Mouse (Mus musculus) cerebellum, adult 9-10 months (tissue): ENCODE data around the gene Pop5.

Source experiments
- DNase-seq: peaks from one replicate; pipeline ENCODE4 v3.0.0; 2022

Gene Pop5

DNA sequence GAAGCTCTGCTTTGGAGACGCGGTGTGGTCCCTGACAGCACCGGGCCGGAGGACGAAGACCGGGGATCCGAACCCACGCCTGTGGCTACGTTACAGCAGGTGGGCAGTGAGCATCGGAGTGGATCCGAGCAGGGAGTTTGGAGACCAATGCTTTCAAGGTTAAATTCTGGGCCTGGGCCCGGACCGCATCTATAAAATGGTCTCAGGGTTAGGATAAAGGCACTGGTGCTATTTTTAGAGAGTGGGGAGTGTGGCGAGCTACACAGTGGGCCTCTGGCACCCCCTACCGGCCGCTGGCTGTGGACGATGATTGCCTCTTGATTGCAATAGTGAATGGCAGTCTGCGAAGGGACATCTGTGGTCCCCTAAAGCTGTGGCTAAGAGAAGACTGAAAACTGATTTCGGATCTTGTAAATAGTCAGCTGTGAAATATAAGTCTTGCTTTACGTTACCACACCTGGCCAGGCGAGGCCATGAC, at the start of gene Pop5:
Gene Pop5 (plus strand): TSS at position 51 of the 478 bp plus-strand sequence.
- DNase-seq, result peak; percentile 95

DNA sequence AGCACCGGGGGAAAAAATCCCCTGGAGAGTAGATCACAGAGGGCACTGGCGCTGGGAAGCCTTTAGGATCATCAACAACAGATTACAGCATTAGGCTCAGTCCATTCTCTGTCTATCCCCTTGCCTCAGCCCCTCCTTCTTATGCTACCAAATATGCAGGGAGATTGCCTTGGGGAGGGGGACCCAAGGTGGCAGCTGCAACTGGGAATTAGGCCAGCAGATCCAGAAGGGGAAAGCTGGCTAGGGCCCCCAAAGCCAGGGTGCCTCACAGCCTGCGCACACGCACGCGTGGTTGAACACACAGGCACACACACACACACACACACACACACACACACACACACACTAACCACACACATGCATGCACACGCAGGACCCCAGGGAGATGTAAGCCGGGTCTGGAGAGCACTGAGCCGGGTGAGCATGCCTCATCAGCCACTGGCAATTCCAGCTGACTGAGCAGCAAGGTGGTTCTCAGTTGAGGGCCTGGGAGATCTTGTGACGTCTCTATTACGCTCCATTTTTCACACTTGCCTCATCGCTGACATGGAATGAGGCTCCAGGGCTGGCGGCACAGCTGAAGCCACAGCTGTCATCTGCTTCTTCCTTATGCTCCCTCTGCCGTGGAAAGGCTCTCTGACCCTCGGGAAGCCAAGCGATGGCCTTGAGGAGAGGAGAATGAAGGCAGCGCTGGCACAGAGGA, 49.1 kb upstream of the Pop5 start:
- peak; percentile 50 for DNase-seq

DNA sequence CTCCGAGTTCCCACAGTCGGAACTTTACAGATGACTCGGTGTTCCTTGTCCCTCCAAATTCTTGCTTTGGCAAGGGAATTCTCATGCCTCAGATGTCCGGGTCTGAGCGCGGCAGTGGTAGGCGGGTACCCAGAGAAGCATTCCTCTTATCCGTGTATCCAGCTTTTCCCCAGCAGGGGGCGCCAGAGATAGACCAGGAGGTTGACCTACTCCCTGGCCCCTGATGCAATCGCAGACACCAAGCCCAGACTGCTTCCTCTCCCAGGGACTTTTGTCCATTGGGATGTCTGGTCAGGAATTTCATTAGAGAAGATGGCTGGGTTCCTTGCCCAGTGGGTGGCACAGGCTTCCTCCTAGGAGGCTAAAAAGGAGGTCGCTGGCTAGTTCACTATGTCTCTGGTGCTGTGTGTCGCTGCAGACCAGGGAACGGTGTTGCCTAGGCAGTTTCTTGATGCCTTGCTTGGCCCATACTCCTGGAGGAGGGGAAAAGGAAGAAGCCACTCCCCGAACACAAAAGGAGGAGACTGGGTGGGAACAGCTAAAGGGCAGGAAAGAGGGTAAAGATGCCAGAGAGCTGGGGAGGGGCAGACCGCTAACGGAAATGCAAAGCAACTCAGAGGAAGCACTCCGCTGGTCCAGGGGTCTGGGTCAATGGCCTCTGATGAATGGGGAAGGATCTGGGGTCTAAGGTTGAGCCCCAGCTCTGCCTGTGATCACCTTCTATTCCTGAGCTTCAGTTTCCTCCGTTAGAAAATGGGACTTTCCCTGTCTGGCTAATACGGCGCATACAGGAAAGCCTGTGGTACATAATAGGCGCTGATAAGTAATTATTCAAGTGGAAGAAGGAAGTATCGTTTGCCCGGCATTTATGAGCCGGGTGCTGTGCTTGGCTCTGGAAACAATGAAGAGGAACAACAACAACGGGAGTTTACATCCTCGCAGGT, 48.2 kb upstream of the Pop5 start:
- peak; percentile 98 for DNase-seq

DNA sequence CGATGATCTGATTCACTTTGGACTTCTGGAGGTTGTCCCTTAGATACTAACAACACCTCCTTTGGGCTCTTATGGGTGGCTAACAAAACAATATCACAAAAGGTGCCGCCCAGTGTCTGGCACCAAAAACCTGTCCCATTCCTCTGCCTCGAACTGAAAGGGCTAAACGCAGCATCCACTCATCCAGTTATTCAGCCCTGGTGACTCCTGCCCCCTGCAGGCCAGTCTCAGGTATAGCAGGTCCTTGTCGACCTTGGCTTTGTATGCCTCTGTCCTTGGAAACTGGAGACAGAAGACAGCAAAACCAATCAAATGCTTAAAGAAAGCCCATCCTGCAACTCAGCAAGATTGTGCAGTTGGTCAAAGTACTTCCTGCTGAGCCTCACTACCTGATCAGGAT, 46.8 kb upstream of the Pop5 start:
- peak; percentile 81 for DNase-seq

DNA sequence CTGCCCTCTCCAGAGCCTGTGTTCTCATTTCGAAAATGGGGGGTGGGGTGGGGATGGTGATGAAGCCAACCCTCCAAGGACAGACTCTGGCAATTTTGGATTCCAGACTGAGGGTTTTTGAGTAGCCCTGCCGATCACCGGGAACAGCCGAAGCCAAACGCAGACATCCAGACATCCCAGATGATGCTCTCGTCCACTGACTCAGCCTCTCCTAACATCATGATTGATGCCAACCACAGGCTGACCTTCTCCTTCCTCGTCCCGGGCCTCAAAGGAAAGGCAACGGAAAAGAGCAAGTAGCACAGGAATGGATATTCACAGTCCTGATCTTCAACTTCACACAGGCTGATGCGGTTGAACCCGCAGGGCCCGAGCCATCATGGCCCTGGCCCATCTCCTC, 45.6 kb upstream of the Pop5 start:
- no peak for DNase-seq

DNA sequence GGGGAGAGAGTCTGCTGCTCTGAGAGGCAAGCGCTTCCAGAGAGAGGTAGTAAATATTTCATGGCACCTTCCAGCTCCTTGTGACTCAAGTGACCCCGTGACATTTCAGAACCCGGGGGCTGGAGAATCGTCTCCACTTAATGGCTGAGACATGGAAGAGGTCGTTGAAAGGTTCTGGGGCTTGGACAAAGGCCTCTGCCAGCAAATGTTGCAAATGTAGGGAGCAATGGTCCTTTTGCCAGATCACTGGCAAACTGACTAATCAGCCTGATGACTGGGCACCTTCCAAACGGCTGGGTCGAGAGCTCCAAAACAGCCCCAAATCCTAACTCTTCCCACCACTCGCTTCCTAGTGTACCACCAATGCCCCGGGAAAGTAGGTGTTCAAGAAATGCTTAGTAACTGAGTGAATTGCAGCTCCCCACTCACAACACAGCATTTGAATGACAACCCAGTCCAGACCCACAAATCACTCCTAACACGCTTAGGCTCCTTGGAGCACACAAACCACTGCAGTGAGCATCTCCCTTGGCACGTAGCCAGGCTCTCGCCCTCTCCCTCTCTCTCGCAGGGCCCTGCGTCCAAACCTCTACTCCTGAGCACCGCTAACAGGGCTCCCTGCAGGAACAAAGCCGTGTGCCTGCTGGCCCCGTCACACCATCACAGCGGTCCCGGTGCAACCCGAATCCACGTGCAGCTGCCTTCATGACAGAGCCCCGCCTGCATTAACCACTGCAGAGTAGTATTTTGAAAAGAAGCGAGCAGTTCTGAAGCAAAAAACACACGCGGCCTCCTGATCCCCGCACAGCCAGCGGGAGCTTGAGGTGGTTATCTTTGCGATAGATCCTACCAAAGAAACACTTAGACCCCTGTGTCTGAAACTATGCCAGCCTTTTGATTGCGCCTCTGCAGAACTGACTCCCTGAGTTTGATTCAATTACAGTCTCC, 43.5 kb upstream of the Pop5 start:
- peak; percentile 73 for DNase-seq

DNA sequence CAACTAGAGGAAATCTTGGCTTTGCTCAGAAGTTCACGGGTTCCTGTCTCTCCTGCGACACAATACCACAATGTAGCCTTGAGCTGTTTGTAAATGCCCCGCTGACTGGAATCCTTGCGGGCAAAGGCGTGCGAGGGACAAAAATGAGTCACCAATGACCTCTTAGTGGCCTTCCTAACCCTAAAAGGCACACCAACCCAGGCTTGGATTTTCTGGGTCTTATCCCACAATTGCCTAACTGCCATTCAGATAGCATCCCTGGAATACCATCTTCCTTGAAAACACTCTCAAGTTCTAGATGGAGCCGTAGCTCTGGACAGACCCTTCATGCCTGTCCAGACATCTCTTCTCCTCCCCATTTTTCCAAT, 42.8 kb upstream of the Pop5 start:
- peak; percentile 52 for DNase-seq

DNA sequence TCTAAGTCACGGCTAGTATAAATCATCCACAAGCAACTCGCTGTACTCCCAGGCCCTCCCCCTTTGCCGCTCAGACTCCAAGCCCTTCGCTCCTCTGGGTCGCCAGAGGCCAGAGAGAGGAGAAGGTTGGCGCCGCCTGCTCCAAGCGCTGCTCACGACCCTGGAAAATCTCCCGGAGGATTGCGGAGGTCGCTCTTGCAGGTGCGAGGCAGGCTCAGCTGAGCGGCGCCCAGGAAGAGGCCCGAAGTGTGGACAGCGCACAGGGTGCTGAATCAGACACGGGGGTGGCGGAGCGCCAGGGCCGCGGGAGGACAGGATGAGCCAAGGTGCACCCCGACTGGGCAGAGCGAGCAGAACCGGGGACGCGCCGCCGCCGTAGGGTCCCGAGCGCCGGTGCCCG, 42.4 kb upstream of the Pop5 start:
- DNase-seq, result peak; percentile 76

DNA sequence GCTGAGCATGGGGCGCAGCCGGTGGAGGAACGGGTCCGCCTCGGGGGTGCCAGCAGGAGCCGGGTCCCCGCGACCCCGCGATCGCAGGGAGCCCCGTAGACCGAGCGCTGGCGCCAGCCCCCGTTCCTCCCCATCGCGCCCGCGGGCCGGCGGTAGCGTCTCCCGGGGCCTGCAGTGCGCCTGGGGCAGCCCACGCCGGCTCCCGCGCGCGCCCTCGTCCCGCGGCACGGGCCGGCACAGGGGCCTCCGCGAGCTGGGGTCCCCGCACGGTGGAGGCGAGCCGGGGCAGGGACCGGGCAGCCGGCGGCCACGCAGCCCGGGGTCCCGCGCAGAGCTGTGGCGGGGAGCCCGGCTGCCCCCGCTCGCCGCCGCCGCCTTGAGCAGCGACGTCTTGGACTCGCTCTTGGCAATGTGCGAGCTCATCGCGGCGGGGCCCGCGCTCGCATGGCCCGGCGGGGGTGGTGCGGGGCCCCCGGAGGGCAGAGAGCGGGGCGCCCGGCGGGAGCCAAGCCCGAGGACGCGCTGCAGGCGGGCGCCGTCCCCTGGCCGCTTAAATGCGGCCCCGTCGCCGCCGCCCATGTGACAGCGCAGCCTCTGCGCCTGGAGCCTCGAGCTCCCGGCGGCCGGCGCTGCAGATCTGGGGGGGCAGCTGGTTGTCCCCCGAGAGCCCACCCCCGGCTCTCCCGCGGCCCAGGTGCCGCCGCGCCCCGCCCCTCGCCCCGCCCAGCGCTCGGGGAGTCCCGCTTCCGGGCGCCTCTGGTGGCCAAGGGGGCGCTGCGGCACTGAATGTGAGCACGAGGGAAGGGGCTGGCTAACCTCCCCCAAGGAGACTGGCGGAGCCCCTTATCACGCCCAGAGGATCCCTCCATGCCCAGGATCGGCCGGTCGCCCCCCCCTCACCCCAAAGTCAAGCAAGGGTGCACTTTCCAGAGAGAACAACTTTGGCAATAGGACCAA, 41.7 kb upstream of the Pop5 start, which contains the start of gene Cabp1:
Gene Cabp1 (minus strand): TSS at position 713 of the 957 bp plus-strand sequence.
- DNase-seq, result peak; percentile 75

DNA sequence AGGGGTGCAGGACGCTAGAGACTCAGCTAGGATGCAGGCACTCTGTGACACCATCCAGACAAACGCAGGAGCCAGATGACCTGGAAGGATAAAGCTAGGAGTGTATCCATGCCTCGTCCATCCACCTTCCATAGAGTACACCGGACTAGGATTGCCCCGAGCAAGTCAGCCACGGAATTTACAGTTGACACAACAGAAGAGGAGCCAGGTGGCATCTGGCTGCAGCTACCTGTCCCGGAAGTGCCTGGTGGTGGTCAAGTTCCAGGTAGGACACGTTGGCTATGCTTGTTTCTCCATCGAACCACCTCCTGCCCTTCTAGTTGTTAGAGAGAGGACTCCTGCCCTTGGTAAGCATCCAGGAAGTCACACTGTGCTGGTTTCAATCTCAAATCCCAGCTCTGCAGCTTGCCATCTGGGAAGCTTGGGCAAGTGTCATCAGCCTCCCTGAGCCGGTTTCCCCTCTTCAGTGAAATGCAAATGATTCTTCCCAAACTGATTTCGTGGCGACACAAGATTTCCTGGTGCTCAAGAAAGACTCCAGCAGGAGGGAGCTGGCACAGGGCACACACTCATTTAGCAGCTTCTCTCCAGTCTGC, 40.9 kb upstream of the Pop5 start:
- peak; percentile 77 for DNase-seq

DNA sequence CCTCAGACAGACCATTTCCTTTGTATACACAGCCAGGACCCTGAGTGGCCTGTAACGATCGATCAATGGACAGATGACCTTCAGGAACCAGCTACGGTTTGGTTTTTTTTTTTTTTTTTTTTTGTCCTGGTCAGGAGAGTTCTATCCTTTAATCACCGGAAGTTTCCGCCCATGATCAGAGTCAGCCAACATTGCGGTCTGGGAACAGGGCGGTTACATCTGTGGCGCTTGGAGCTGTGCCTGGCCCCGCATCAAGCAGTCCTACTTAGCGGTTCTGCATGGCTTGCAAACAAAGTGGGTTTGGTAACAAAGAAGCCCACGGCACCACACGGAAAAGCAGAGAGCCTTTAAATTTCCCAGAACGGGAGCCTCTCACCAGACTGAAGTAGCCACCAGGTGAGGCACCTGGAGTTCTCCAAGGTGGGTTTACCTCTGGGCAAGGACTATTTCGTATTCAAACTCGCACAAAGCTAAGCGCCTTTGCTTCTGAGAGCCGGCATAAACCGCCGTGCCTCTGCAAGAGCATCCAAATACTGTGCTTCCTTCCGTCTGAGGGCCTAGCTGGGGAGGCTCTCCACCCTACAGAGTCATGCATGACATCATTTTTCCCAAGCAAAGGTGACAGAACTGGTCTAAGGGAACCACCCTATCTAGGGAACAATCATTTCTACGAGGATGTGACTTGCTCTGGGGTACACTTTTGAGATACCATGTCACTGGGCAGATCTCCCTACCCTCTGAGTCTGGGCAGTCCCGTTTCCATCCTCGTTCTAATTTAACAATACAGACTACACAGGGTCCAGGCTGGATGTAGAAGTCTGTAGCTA, 31.7 kb upstream of the Pop5 start:
- peak; percentile 64 for DNase-seq

DNA sequence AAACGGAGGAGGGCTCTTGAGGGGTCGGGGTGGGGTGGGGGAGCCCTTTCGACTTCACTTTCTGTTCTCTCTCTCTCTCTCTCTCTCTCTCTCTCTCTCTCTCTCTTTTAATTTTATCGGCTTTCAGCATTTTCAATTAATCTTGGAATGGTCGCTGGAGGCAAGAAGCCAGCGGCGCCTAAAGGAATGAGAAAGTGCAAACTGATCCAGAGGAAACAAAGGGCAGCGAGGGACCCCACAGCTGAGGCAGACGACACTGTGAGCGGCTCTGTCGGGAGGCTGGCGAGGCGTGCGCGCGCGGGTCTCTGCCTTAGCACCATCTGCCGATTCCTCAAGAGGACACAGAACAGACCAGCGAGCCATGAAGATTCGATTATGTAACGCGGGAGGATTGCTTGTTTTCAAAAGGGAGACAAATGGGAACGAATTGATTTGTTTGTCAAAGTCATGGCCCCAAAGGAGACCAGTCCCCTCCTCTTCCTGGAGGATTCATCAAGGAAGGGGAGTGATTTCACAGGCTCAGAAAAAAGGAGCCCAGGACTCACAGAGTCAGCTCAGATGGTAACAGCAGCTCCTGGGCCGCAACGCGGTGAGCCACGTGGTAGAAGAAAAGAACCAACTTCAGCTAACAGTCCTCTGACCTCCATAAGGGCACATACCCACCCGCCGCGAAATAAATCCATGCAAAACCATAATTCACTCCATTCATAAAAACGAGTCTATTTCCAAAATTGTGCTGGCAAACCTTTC, 30.9 kb upstream of the Pop5 start:
- peak; percentile 91 for DNase-seq

DNA sequence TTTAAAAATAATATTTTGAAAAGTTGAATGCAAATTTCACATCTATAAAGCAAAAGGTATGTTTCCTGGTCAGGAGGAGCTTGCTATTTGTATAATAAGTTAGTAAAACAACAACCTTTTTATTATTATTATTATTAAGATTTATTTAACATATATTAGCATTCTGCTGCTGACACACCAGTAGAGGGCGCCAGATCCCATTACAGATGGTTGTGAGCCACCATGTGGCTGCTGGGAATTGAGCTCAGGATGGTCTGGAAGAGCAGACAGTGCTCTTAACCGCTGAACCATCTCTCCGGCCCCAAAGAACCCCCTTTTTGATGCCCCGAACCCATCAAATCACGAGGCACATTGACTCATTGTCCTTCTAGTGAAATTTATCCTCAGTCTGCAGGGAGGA, 28.4 kb upstream of the Pop5 start:
- DNase-seq, result no peak

DNA sequence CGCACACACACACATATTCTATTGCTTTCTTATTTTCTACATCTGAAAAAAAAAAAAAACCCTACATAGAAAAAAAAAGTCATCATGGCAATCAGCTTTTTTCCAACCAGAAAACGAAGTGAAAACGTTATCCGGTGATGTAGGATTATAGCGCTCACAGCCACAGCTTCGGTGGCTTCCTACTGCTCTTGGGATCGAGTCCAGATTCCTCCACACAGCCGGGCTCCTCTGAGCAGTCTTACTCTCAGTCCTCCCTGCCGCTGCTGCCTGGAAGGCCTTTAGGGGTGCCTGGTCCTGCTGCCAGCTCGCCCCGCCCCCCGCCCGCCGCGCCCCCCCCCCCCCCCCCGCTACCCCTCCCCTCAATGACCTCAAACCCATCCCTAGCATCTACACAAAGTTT, 27.7 kb upstream of the Pop5 start:
- peak; percentile 65 for DNase-seq

DNA sequence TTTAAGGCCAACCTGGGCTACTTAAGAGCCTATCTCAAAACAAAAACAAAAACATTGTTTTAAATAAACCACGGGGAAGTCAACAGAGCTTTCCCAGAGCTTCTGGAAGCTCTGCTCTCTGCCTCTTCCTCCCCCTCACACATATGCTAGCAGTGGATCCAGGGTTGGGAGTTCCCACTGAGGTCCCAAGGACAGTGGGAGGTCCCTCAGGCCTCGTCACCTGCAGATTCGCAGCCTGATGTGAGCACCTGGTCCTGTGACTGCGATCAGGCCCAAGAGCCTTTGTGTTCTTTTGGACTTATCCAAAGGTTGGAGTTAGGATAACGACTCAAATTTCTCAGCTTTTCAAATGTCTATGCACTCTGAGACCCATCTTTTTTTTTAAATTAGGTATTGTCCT, 27.0 kb upstream of the Pop5 start:
- DNase-seq, result no peak

DNA sequence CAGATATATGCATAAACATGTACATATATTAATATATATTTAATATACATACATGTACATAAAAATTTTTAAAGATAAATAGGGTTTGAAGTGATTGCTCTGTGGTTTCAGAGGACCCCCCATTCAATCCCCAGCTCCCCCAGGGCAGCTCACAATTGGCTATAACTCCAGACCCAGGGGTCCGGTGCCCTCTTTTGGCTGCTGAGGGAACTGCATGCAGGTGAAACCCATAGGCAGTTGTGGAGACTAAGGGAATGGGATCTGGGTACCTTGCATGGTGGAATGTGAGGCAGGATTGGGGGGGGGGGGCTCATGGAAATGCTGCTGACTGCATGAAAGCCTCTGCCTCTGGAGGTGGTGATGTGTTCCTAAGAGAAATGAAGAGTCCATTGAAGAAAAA, 25.3 kb upstream of the Pop5 start:
- DNase-seq, result no peak

DNA sequence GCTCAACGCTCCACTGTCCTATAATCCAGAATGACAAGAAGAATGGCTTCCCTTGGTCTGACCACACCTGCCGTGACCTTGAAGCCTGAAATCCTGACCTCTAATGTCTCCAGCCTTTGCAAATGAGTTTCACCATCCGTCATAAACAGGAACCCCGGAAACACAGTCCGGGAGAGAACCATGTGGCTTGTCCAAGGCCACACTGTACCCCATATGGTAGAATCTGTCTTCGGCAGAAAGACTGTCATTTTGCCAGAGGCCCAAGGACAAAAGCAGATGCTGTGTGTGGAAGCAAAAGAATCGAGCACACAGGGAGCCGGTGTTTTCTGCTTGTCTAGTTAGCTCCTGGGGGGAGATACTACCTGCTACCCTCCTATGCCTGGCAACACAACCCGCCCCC, 23.2 kb upstream of the Pop5 start:
- DNase-seq, result no peak

DNA sequence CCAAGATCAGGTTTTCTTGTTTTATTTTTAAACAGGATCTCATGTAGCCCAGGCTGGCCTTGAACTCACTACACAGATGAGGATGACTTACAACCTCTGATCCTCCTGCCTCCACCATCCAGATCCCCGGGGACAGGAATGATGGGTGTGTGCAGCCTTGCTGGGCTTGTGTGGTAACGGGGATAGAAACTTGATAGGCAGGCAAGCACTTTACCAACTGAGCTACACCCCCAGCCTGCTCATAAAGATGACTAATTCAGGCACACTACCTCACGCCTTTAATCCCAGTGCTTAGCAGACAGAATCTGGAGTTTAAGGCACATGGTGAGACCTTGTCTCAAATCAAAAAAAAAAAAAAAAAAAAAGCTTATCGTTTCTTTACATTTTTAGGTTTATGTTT, 22.8 kb upstream of the Pop5 start:
- no peak for DNase-seq

DNA sequence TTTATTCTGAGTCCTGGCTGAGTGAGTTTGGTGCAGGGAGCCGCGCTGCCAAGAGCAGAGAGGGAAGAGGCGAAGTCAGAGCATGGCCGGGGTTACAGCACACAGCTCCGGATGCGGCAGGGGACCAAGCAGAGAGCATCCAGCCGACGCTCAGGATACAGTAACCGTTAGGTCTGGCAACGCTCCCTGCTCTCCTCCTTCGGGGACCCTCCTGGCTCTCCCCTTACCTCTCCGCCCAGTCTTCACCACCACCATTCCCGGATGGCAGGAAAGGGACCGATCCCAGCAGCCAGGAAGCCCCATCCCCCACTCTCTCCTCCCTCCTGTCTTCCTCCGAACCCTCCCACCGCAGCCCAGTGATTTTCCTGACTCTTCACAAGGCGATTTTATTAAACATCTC, 20.8 kb upstream of the Pop5 start:
- peak; percentile 83 for DNase-seq
